Mouse (Mus musculus): Measurements from ENCODE around the gene Tmem151b. TPM values are rescaled to one million over a fixed set of nuclear protein-coding genes. Genes with fewer than 3 reads are reported as not detected.

Gene Tmem151b
- polyA plus RNA-seq, 1 experiment from 2014 or later = 1.4 TPM

- Histone ChIP-seq H3K27me3 (ENCODE audit: control insufficient read depth, insufficient read depth, low read depth, low read length) (peaks cover 11% of the 10 kb centered on the region), H3K9me3 (ENCODE audit: control insufficient read depth, low read length) (no peaks in the 10 kb centered on the region), H3K4me1 (replicated peaks; ENCODE audit: control insufficient read depth, insufficient read depth, low read length) (peaks cover 10% of the 10 kb centered on the region), H3K36me3 (ENCODE audit: control insufficient read depth, insufficient read depth, low read length) (no peaks in the 10 kb centered on the region), H3K4me2 (ENCODE audit: low read depth, low read length) (no peak overlapping the region), H3K4me3 (ENCODE audit: low read length) (no peak overlapping the region), H3K9ac (ENCODE audit: low read length) (no peak overlapping the region), H3K27ac (ENCODE audit: low read length) (no peak overlapping the region)
- ATAC-seq (ENCODE audit: low read depth) = no peak
- 83% methylated on average over 15 of the region's 15 CpGs for WGBS
Measured at GRCm38 (mm10) chr17:45559732-45560525, 10.5 kb upstream of the Tmem151b start.

GRCm38 (mm10) chr17:45557998-45558862 lies 8.8 kb upstream of the Tmem151b start:
- H3K4me3 ChIP-seq (ENCODE audit: low read length) = no peak overlapping the region
- WGBS = 62% methylated on average over 16 of the region's 16 CpGs
- no peak overlapping the region for H3K27ac ChIP-seq (ENCODE audit: low read length)
- peaks cover 11% of the 10 kb centered on the region for H3K27me3 ChIP-seq (ENCODE audit: control insufficient read depth, insufficient read depth, low read depth, low read length)
- H3K4me2 ChIP-seq (ENCODE audit: low read depth, low read length) = no peak overlapping the region
- no peaks in the 10 kb centered on the region for H3K36me3 ChIP-seq (ENCODE audit: control insufficient read depth, insufficient read depth, low read length)
- no peak overlapping the region for H3K9ac ChIP-seq (ENCODE audit: low read length)
- ATAC-seq (ENCODE audit: low read depth) = no peak
- no peaks in the 10 kb centered on the region for H3K9me3 ChIP-seq (ENCODE audit: control insufficient read depth, low read length)
- peaks cover 6% of the 10 kb centered on the region; the same call in 1 of the 2 replicates for H3K4me1 ChIP-seq (replicated peaks; ENCODE audit: control insufficient read depth, insufficient read depth, low read length)

GRCm38 (mm10) chr17:45557246-45557824 lies 7.9 kb upstream of the Tmem151b start:
- Histone ChIP-seq H3K4me3 (ENCODE audit: low read length) (0 out of 2 replicates have a peak overlapping the region, but pooled peaks have one; percentile 3), H3K4me1 (replicated peaks; ENCODE audit: control insufficient read depth, insufficient read depth, low read length) (peaks cover 6% of the 10 kb centered on the region; the same call in 1 of the 2 replicates), H3K27ac (ENCODE audit: low read length) (no peak overlapping the region), H3K36me3 (ENCODE audit: control insufficient read depth, insufficient read depth, low read length) (no peaks in the 10 kb centered on the region), H3K4me2 (ENCODE audit: low read depth, low read length) (0 out of 2 replicates have a peak overlapping the region, but pooled peaks have one; percentile 12), H3K9me3 (ENCODE audit: control insufficient read depth, low read length) (no peaks in the 10 kb centered on the region), H3K27me3 (ENCODE audit: control insufficient read depth, insufficient read depth, low read depth, low read length) (peaks cover 14% of the 10 kb centered on the region), H3K9ac (ENCODE audit: low read length) (no peak overlapping the region)
- 61% methylated on average over 7 of the region's 7 CpGs for WGBS
- no peak for ATAC-seq (ENCODE audit: low read depth)

GRCm38 (mm10) chr17:45556514-45557245 lies 7.2 kb upstream of the Tmem151b start:
- Histone ChIP-seq H3K27me3 (ENCODE audit: control insufficient read depth, insufficient read depth, low read depth, low read length) (peaks cover 14% of the 10 kb centered on the region), H3K27ac (ENCODE audit: low read length) (no peak overlapping the region), H3K4me1 (replicated peaks; ENCODE audit: control insufficient read depth, insufficient read depth, low read length) (peaks cover 9% of the 10 kb centered on the region), H3K36me3 (ENCODE audit: control insufficient read depth, insufficient read depth, low read length) (no peaks in the 10 kb centered on the region), H3K4me3 (ENCODE audit: low read length) (peak overlapping the region; percentile 71; the same call in 1 of the 2 replicates), H3K9me3 (ENCODE audit: control insufficient read depth, low read length) (no peaks in the 10 kb centered on the region), H3K9ac (ENCODE audit: low read length) (no peak overlapping the region), H3K4me2 (ENCODE audit: low read depth, low read length) (peak overlapping the region; percentile 98)
- 58% methylated on average over 3 of the region's 3 CpGs for WGBS
- ATAC-seq (ENCODE audit: low read depth) = no peak

GRCm38 (mm10) chr17:45556107-45556489 lies 6.6 kb upstream of the Tmem151b start:
- no peak for ATAC-seq (ENCODE audit: low read depth)
- no peak overlapping the region for H3K27ac ChIP-seq (ENCODE audit: low read length)

GRCm38 (mm10) chr17:45555452-45556106 lies 6.1 kb upstream of the Tmem151b start, which contains the start of gene Nfkbie:
TSS of gene Nfkbie (plus strand) at chr17:45555703.
- Histone ChIP-seq H3K27ac (ENCODE audit: low read length) (no peak within 1 kb of the TSS), H3K4me2 (ENCODE audit: low read depth, low read length) (peak within 1 kb of the TSS; percentile 98), H3K4me1 (replicated peaks; ENCODE audit: control insufficient read depth, insufficient read depth, low read length) (peaks cover 9% of the 10 kb centered on the region), H3K4me3 (ENCODE audit: low read length) (peak within 1 kb of the TSS; percentile 71), H3K36me3 (ENCODE audit: control insufficient read depth, insufficient read depth, low read length) (no peaks in the 10 kb centered on the region), H3K27me3 (ENCODE audit: control insufficient read depth, insufficient read depth, low read depth, low read length) (peaks cover 20% of the 10 kb centered on the region), H3K9me3 (ENCODE audit: control insufficient read depth, low read length) (no peaks in the 10 kb centered on the region), H3K9ac (ENCODE audit: low read length) (peak within 1 kb of the TSS; percentile 73)
- WGBS = under 1% methylated on average over 45 of the region's 45 CpGs
- peak; percentile 91 for ATAC-seq (ENCODE audit: low read depth)

More at GRCm38 (mm10) chr17:45556107-45556489, 6.6 kb upstream of the Tmem151b start:
- Histone ChIP-seq H3K4me1 (replicated peaks; ENCODE audit: control insufficient read depth, insufficient read depth, low read length) (peaks cover 9% of the 10 kb centered on the region), H3K4me3 (ENCODE audit: low read length) (peak overlapping the region; percentile 71), H3K36me3 (ENCODE audit: control insufficient read depth, insufficient read depth, low read length) (no peaks in the 10 kb centered on the region), H3K9ac (ENCODE audit: low read length) (peak overlapping the region; percentile 73), H3K9me3 (ENCODE audit: control insufficient read depth, low read length) (no peaks in the 10 kb centered on the region), H3K27me3 (ENCODE audit: control insufficient read depth, insufficient read depth, low read depth, low read length) (peaks cover 15% of the 10 kb centered on the region), H3K4me2 (ENCODE audit: low read depth, low read length) (peak overlapping the region; percentile 98)
- 1% methylated on average over 14 of the region's 14 CpGs for WGBS

GRCm38 (mm10) chr17:45554420-45554819 lies 4.9 kb upstream of the Tmem151b start:
- Histone ChIP-seq H3K27me3 (ENCODE audit: control insufficient read depth, insufficient read depth, low read depth, low read length) (peaks cover 24% of the 10 kb centered on the region), H3K4me2 (ENCODE audit: low read depth, low read length) (no peak overlapping the region), H3K9ac (ENCODE audit: low read length) (no peak overlapping the region), H3K4me3 (ENCODE audit: low read length) (no peak overlapping the region), H3K4me1 (replicated peaks; ENCODE audit: control insufficient read depth, insufficient read depth, low read length) (peaks cover 16% of the 10 kb centered on the region), H3K36me3 (ENCODE audit: control insufficient read depth, insufficient read depth, low read length) (no peaks in the 10 kb centered on the region), H3K27ac (ENCODE audit: low read length) (no peak overlapping the region), H3K9me3 (ENCODE audit: control insufficient read depth, low read length) (no peaks in the 10 kb centered on the region)
- 43% methylated on average over 1 of the region's 1 CpGs for WGBS
- no peak for ATAC-seq (ENCODE audit: low read depth)

- 83% methylated on average over 3 of the region's 3 CpGs for WGBS
- no peak for ATAC-seq (ENCODE audit: low read depth)
- Histone ChIP-seq H3K9ac (ENCODE audit: low read length) (no peak overlapping the region), H3K27me3 (ENCODE audit: control insufficient read depth, insufficient read depth, low read depth, low read length) (peaks cover 34% of the 10 kb centered on the region), H3K27ac (ENCODE audit: low read length) (no peak overlapping the region), H3K9me3 (ENCODE audit: control insufficient read depth, low read length) (no peaks in the 10 kb centered on the region), H3K36me3 (ENCODE audit: control insufficient read depth, insufficient read depth, low read length) (no peaks in the 10 kb centered on the region), H3K4me2 (ENCODE audit: low read depth, low read length) (no peak overlapping the region), H3K4me3 (ENCODE audit: low read length) (no peak overlapping the region), H3K4me1 (replicated peaks; ENCODE audit: control insufficient read depth, insufficient read depth, low read length) (peaks cover 19% of the 10 kb centered on the region)
Measured at GRCm38 (mm10) chr17:45553065-45553464, 3.6 kb upstream of the Tmem151b start.
